16 mouse cellular contexts compared by ENCODE assay signal in the genomic region with DNA sequence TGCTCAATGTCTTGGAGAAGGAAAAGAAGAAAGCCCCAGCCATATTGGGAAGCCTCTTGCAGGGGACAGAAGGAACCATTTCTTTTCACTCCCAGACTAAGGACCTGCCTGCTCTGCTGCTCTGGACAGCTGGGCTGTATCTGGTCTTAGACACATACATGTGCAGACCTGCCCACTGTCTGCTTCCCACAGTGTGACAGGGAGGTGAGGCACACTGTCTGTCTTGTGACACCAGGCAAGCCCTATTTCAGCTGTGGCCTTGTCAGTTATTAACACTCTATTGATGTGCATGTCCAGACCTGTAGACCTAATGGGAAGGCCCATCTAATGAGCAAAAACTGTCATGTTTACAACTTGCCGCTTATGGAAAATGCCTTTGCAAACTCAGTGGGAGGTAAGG. TPM values are rescaled to one million over a fixed set of nuclear protein-coding genes. Genes with fewer than 3 reads are reported as not detected.
DNase-seq lines count a peak whose midpoint lies in the region; ATAC-seq and TF ChIP-seq lines count a peak whose summit lies in the region.
"Had no signal": no experiment of that assay in that cellular context is flagged by ENCODE, and none has a peak within 500 bp of the region (broad histone marks: within the 10 kb centered on the region; RNA-seq: fewer than 3 reads in every experiment).

No protein-coding gene starts in this region.

- no peak overlapping the region for H3K4me2 ChIP-seq in hindbrain, postnatal 0 days (ENCODE audit: low read depth, low read length)
- H3K4me2 ChIP-seq in forebrain, embryonic 11.5 days (ENCODE audit: low read depth, low read length, severe bottlenecking) = no peak overlapping the region
- no peak overlapping the region for H3K4me2 ChIP-seq in midbrain, embryonic 15.5 days
- H3K4me2 ChIP-seq: heart, embryonic 13.5 days; liver, embryonic 13.5 days; lung, embryonic 15.5 days had no signal

- DNase-seq in hindbrain, embryonic 10.5 days (ENCODE audit: low spot score) = no peak
- DNase-seq in hindbrain, postnatal 0 days (ENCODE audit: low spot score) = no peak
- peak; percentile 57 for DNase-seq in brain, embryonic 14.5 days (ENCODE audit: low read depth)
- DNase-seq in forebrain, embryonic 11.5 days (ENCODE audit: low spot score) = no peak
- DNase-seq in cerebellum, adult 2 months = no peak
- no peak for DNase-seq in spleen, postnatal 10 days (ENCODE audit: low spot score in 2 of 2)
- DNase-seq in adrenal gland, postnatal 36 days = no peak
- DNase-seq: adrenal gland, adult 2 months; cerebellum, adult 18-20 months; heart, postnatal 36 days; liver, embryonic 13.5 days had no signal

- no peak for TF ChIP-seq POLR2A in brain, embryonic 14.5 days (IDR thresholded peaks at IDR 0.05; ENCODE audit: borderline replicate concordance, extremely low read depth, insufficient read depth, insufficient read length, poor library complexity, severe bottlenecking)
- no peak for TF ChIP-seq POLR2A in cerebellum, adult 2 months (IDR thresholded peaks at IDR 0.05; ENCODE audit: borderline replicate concordance, insufficient read depth, low read length)

- no peak overlapping the region for H3K4me3 ChIP-seq in hindbrain, embryonic 10.5 days
- H3K4me3 ChIP-seq in hindbrain, postnatal 0 days (ENCODE audit: low read length) = no peak overlapping the region
- no peak overlapping the region for H3K4me3 ChIP-seq in forebrain, embryonic 11.5 days (ENCODE audit: low read depth, low read length)
- no peak overlapping the region for H3K4me3 ChIP-seq in midbrain, embryonic 15.5 days
- no peak overlapping the region for H3K4me3 ChIP-seq in cerebellum, adult 2 months (replicated peaks; ENCODE audit: insufficient read depth, low read depth, low read length)
- H3K4me3 ChIP-seq: heart, embryonic 13.5 days; liver, embryonic 13.5 days; lung, embryonic 15.5 days had no signal

- ATAC-seq in hindbrain, postnatal 0 days = no peak
- ATAC-seq in forebrain, embryonic 11.5 days (replicated peaks; ENCODE audit: low FRiP score) = no peak
- ATAC-seq in midbrain, embryonic 15.5 days (replicated peaks) = no peak
- ATAC-seq: CD4-positive, CD25-positive, alpha-beta regulatory T cell, adult 4 months had no signal

- peaks cover 20% of the 10 kb centered on the region for H3K27me3 ChIP-seq in hindbrain, embryonic 10.5 days (ENCODE audit: insufficient read depth, poor library complexity, severe bottlenecking)
- no peaks in the 10 kb centered on the region for H3K27me3 ChIP-seq in hindbrain, postnatal 0 days (ENCODE audit: insufficient read depth, low read length)
- no peaks in the 10 kb centered on the region for H3K27me3 ChIP-seq in forebrain, embryonic 11.5 days (ENCODE audit: control insufficient read depth, insufficient read depth, low read length)
- H3K27me3 ChIP-seq in midbrain, embryonic 15.5 days (replicated peaks) = no peaks in the 10 kb centered on the region
- H3K27me3 ChIP-seq in cerebellum, adult 2 months (ENCODE audit: control insufficient read depth, insufficient read depth, low read length) = no peaks in the 10 kb centered on the region
- H3K27me3 ChIP-seq: heart, embryonic 13.5 days; liver, embryonic 13.5 days; lung, embryonic 15.5 days had no signal

- no peaks in the 10 kb centered on the region for H3K9me3 ChIP-seq in hindbrain, embryonic 10.5 days
- no peaks in the 10 kb centered on the region for H3K9me3 ChIP-seq in hindbrain, postnatal 0 days (ENCODE audit: low read length)
- no peaks in the 10 kb centered on the region for H3K9me3 ChIP-seq in forebrain, embryonic 11.5 days (ENCODE audit: control insufficient read depth, low read length)
- no peaks in the 10 kb centered on the region for H3K9me3 ChIP-seq in midbrain, embryonic 15.5 days
- H3K9me3 ChIP-seq: heart, embryonic 13.5 days; liver, embryonic 13.5 days; lung, embryonic 15.5 days had no signal

- peaks cover 45% of the 10 kb centered on the region for H3K4me1 ChIP-seq in hindbrain, embryonic 10.5 days (replicated peaks)
- peaks cover 24% of the 10 kb centered on the region for H3K4me1 ChIP-seq in hindbrain, postnatal 0 days (ENCODE audit: insufficient read depth, low read length)
- H3K4me1 ChIP-seq in forebrain, embryonic 11.5 days (replicated peaks; ENCODE audit: control insufficient read depth, insufficient read depth, low read length) = peaks cover 17% of the 10 kb centered on the region
- H3K4me1 ChIP-seq in midbrain, embryonic 15.5 days = peaks cover 49% of the 10 kb centered on the region
- H3K4me1 ChIP-seq in cerebellum, adult 2 months (ENCODE audit: control insufficient read depth, insufficient read depth, low read length) = peaks cover 6% of the 10 kb centered on the region
- H3K4me1 ChIP-seq: liver, embryonic 13.5 days; lung, embryonic 15.5 days had no signal

- 0 out of 2 replicates have a peak overlapping the region, but pooled peaks have one; percentile 26 for H3K27ac ChIP-seq in hindbrain, embryonic 10.5 days
- no peak overlapping the region for H3K27ac ChIP-seq in hindbrain, postnatal 0 days
- H3K27ac ChIP-seq in forebrain, embryonic 11.5 days (ENCODE audit: low read depth, low read length) = peak overlapping the region; percentile 50
- peak overlapping the region; percentile 32; the same call in 1 of the 2 replicates for H3K27ac ChIP-seq in midbrain, embryonic 15.5 days
- H3K27ac ChIP-seq in cerebellum, adult 2 months (ENCODE audit: insufficient read depth, low read length) = no peak overlapping the region
- H3K27ac ChIP-seq: heart, embryonic 13.5 days; liver, embryonic 13.5 days; lung, embryonic 15.5 days; macrophage had no signal

- TF ChIP-seq CTCF in hindbrain, postnatal 0 days (IDR thresholded peaks at IDR 0.05; ENCODE audit: low read depth) = no peak
- TF ChIP-seq CTCF in brain, embryonic 14.5 days (IDR thresholded peaks at IDR 0.05; ENCODE audit: borderline replicate concordance, extremely low read depth, insufficient read depth, insufficient read length) = no peak
- no peak for TF ChIP-seq CTCF in cerebellum, adult 2 months (IDR thresholded peaks at IDR 0.05; ENCODE audit: borderline replicate concordance, insufficient read depth, low read depth, low read length)

- 64% methylated on average over 1 of the region's 1 CpGs for WGBS in hindbrain, embryonic 10.5 days
- 30% methylated on average over 1 of the region's 1 CpGs for WGBS in hindbrain, postnatal 0 days
- WGBS in forebrain, embryonic 11.5 days = 59% methylated on average over 1 of the region's 1 CpGs
- 49% methylated on average over 1 of the region's 1 CpGs for WGBS in midbrain, embryonic 15.5 days
- 53% methylated on average over 1 of the region's 1 CpGs for WGBS in cerebellum, adult 2 months

- H3K9ac ChIP-seq in hindbrain, postnatal 0 days (replicated peaks; ENCODE audit: low read length) = no peak overlapping the region; the same call in 1 of the 2 replicates
- H3K9ac ChIP-seq in forebrain, embryonic 11.5 days (ENCODE audit: low read length) = no peak overlapping the region
- H3K9ac ChIP-seq in midbrain, embryonic 15.5 days = no peak overlapping the region
- H3K9ac ChIP-seq: heart, embryonic 13.5 days; liver, embryonic 13.5 days; lung, embryonic 15.5 days had no signal

- no peaks in the 10 kb centered on the region for H3K36me3 ChIP-seq in hindbrain, embryonic 10.5 days
- H3K36me3 ChIP-seq in hindbrain, postnatal 0 days (ENCODE audit: insufficient read depth, low read length) = no peaks in the 10 kb centered on the region
- H3K36me3 ChIP-seq in forebrain, embryonic 11.5 days (ENCODE audit: control insufficient read depth, insufficient read depth, low read length) = no peaks in the 10 kb centered on the region
- H3K36me3 ChIP-seq in midbrain, embryonic 15.5 days (replicated peaks) = no peaks in the 10 kb centered on the region
- H3K36me3 ChIP-seq: heart, embryonic 13.5 days; liver, embryonic 13.5 days; lung, embryonic 15.5 days had no signal

RNA-seq across cellular contexts. Expression of gene Cdk5r1, which starts 38.5 kb away (rescaled TPM):
- polyA plus RNA-seq in hindbrain, embryonic 10.5 days (2016; fragmentation: Nextera tagmentation; extraction: Ambion mirVana) = 7.0 and 18.0 TPM in 2 replicates
- 355 and 367 TPM in 2 replicates for total RNA-seq in hindbrain, postnatal 0 days (2014; rRNA removed)
- polyA plus RNA-seq in hindbrain, postnatal 0 days (2015; fragmentation: Nextera tagmentation; extraction: Ambion mirVana) = 65.1 and 69.3 TPM in 2 replicates
- 327 and 349 TPM in 2 replicates for polyA plus RNA-seq in brain, embryonic 14.5 days (2012; rRNA removed)
- 15.7 and 18.4 TPM in 2 replicates for polyA plus RNA-seq in forebrain, embryonic 11.5 days (2014; fragmentation: Nextera tagmentation; extraction: Ambion mirVana)
- 102 and 105 TPM in 2 replicates for polyA plus RNA-seq in midbrain, embryonic 15.5 days (2015; fragmentation: Nextera tagmentation; extraction: Ambion mirVana)
- polyA plus RNA-seq in cerebellum, adult 2 months (2012; rRNA removed) = 86.7 and 93.9 TPM in 2 replicates
- 1 to 10 TPM; 2.1 to 2.2 TPM for total RNA-seq in adrenal gland, postnatal 36 days (2021)

Comparison
In these comparisons a context has a peak if more than half of its experiments do, and no peak if none do; other contexts are left out.
1. H3K27ac ChIP-seq: peak in hindbrain, embryonic 10.5 days (single experiment), forebrain, embryonic 11.5 days (single experiment) and midbrain, embryonic 15.5 days (single experiment); none in hindbrain, postnatal 0 days (single experiment) and cerebellum, adult 2 months (single experiment).